Mouse (Mus musculus): ENCODE measurements around the gene Krtap11-1. TPM values are rescaled to one million over a fixed set of nuclear protein-coding genes. Genes with fewer than 3 reads are reported as not detected.

Krtap11-1 gene
- not detected in 2 replicates for polyA plus RNA-seq (2016; fragmentation: Nextera tagmentation; extraction: Ambion mirVana)

- Histone ChIP-seq H3K27me3 (no peaks in the 10 kb centered on the region), H3K4me3 (no peak within 1 kb of the TSS), H3K9me3 (no peaks in the 10 kb centered on the region), H3K4me1 (no peaks in the 10 kb centered on the region), H3K27ac (no peak within 1 kb of the TSS), H3K36me3 (no peaks in the 10 kb centered on the region), H3K4me2 (replicated peaks) (no peak within 1 kb of the TSS), H3K9ac (no peak within 1 kb of the TSS)
- ATAC-seq (ENCODE audit: insufficient number of reproducible peaks, insufficient read depth, low FRiP score, low TSS enrichment), result no peak
- WGBS, result 93% methylated on average over 5 of the region's 5 CpGs
These were observed at the start of gene Krtap11-1 for GRCm38 (mm10) chr16:89571083-89571482. Gene Krtap11-1 (minus strand): TSS chr16:89571183.

DNA sequence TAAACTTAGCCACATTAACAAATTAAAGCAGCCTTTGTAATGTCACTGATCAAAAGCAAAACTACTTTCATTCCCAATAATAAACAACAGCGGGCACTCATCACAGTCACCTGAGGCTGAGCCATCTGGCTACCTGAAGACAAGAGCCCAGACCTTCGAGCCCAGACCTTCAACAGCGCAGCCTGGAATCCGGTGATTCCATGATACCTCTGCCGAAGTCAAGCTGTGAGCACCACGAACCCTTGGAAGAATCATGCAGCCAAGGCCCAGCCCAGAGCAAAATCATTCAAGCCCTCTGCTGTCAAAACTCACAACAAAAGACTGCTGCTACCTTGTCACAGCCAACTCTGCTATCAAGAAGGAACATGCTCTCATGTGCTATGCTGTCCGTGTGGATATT is 47.2 kb upstream of the Krtap11-1 start:
- no peaks in the 10 kb centered on the region for H3K9me3 ChIP-seq
- no peaks in the 10 kb centered on the region for H3K4me1 ChIP-seq
- 91% methylated on average over 7 of the region's 7 CpGs for WGBS
- no peak for ATAC-seq (ENCODE audit: insufficient number of reproducible peaks, insufficient read depth, low FRiP score, low TSS enrichment)
- H3K27ac ChIP-seq, result no peak overlapping the region
- no peak overlapping the region for H3K9ac ChIP-seq
- H3K36me3 ChIP-seq, result no peaks in the 10 kb centered on the region
- H3K4me2 ChIP-seq (replicated peaks), result no peak overlapping the region
- H3K4me3 ChIP-seq, result no peak overlapping the region
- H3K27me3 ChIP-seq, result no peaks in the 10 kb centered on the region

- WGBS, result 77% methylated on average over 3 of the region's 3 CpGs
- no peaks in the 10 kb centered on the region for H3K9me3 ChIP-seq
- no peaks in the 10 kb centered on the region for H3K36me3 ChIP-seq
- no peak overlapping the region for H3K4me2 ChIP-seq (replicated peaks)
- no peak for ATAC-seq (ENCODE audit: insufficient number of reproducible peaks, insufficient read depth, low FRiP score, low TSS enrichment)
- no peaks in the 10 kb centered on the region for H3K27me3 ChIP-seq
- no peak overlapping the region for H3K4me3 ChIP-seq
- H3K4me1 ChIP-seq, result no peaks in the 10 kb centered on the region
- no peak overlapping the region for H3K27ac ChIP-seq
- H3K9ac ChIP-seq, result no peak overlapping the region
These were observed 46.3 kb upstream of the Krtap11-1 start for GRCm38 (mm10) chr16:89617251-89617650.

DNA sequence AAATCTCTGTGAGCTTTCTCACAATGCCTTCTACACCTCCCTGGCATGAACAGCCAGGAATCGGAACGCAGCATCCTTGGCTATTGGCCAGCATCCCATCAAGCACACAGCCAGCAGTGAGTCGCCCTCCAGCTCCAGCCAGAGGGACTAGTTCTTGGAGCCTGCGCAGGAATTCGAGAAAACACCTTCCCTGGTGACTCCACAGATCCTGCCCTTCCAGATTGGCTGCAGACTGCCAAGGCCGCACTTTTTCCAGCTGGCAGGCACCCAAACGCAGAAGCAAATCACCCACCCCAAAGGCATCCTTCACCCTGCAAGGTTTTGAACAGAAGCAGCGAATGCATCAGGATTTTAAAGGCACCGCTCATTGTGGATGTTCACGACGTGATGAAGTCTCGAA is 42.7 kb upstream of the Krtap11-1 start:
- H3K9me3 ChIP-seq, result no peaks in the 10 kb centered on the region
- no peak overlapping the region for H3K27ac ChIP-seq
- no peaks in the 10 kb centered on the region for H3K27me3 ChIP-seq
- no peaks in the 10 kb centered on the region for H3K4me1 ChIP-seq
- H3K4me2 ChIP-seq (replicated peaks), result no peak overlapping the region
- ATAC-seq (ENCODE audit: insufficient number of reproducible peaks, insufficient read depth, low FRiP score, low TSS enrichment), result no peak
- H3K4me3 ChIP-seq, result no peak overlapping the region
- no peaks in the 10 kb centered on the region for H3K36me3 ChIP-seq
- 85% methylated on average over 12 of the region's 12 CpGs for WGBS
- H3K9ac ChIP-seq, result no peak overlapping the region

GRCm38 (mm10) chr16:89608791-89609185 is 37.8 kb upstream of the Krtap11-1 start:
- ATAC-seq (ENCODE audit: insufficient number of reproducible peaks, insufficient read depth, low FRiP score, low TSS enrichment), result no peak
- WGBS, result 68% methylated on average over 4 of the region's 4 CpGs
- Histone ChIP-seq H3K9ac (no peak overlapping the region), H3K27ac (no peak overlapping the region), H3K36me3 (no peaks in the 10 kb centered on the region), H3K4me1 (no peaks in the 10 kb centered on the region), H3K4me3 (no peak overlapping the region), H3K27me3 (no peaks in the 10 kb centered on the region), H3K9me3 (no peaks in the 10 kb centered on the region), H3K4me2 (replicated peaks) (no peak overlapping the region)

GRCm38 (mm10) chr16:89608161-89608790 is 37.3 kb upstream of the Krtap11-1 start:
- H3K36me3 ChIP-seq, result no peaks in the 10 kb centered on the region
- WGBS, result 88% methylated on average over 12 of the region's 12 CpGs
- ATAC-seq (ENCODE audit: insufficient number of reproducible peaks, insufficient read depth, low FRiP score, low TSS enrichment), result no peak
- no peak overlapping the region for H3K9ac ChIP-seq
- H3K27me3 ChIP-seq, result no peaks in the 10 kb centered on the region
- no peak overlapping the region for H3K27ac ChIP-seq
- H3K9me3 ChIP-seq, result no peaks in the 10 kb centered on the region
- no peak overlapping the region for H3K4me3 ChIP-seq
- H3K4me1 ChIP-seq, result no peaks in the 10 kb centered on the region
- no peak overlapping the region for H3K4me2 ChIP-seq (replicated peaks)

DNA sequence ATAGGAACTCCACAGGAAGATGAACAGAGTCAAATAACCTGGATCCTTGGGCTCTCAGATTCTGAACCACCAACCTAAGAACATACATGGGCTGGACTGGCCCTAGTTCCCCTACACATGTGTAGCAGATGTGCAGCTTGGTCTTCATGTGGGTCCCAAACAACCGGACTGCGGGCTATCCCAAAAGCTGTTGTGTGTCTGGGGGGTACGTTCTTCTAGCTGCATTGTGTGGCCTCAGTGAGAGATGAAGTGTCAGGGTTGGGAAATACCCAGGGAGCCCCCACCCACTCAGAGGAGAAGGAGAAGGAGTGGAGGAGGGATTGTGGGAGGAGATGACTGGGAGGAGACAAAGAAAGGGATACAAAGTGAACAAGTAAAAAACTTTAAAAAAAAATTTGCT is 36.0 kb upstream of the Krtap11-1 start:
- no peak overlapping the region for H3K9ac ChIP-seq
- no peak overlapping the region for H3K4me2 ChIP-seq (replicated peaks)
- no peaks in the 10 kb centered on the region for H3K36me3 ChIP-seq
- ATAC-seq (ENCODE audit: insufficient number of reproducible peaks, insufficient read depth, low FRiP score, low TSS enrichment), result no peak
- no peaks in the 10 kb centered on the region for H3K4me1 ChIP-seq
- no peaks in the 10 kb centered on the region for H3K9me3 ChIP-seq
- 90% methylated on average over 3 of the region's 3 CpGs for WGBS
- no peak overlapping the region for H3K4me3 ChIP-seq
- no peaks in the 10 kb centered on the region for H3K27me3 ChIP-seq
- H3K27ac ChIP-seq, result no peak overlapping the region

DNA sequence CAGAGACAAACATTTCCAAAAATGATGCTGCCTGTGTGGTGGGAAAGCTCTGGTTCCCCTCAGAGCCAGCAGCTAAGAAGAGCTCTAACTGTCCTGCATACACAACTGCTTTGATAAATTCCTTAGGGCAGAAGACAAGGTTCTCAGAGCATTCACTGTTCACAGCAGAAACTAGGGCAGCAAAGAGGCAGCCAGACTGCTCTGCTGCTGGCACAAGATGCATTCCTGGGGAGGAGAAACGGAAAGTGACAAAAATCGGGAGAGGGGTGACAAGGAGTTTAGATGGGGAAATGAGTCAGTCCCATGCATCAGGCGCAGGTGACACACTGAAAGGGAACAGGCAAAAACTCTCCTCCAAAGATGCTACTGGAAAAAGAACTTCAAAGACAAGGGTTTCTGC is 16.2 kb upstream of the Krtap11-1 start:
- Histone ChIP-seq H3K4me3 (no peak overlapping the region), H3K9me3 (no peaks in the 10 kb centered on the region), H3K4me1 (no peaks in the 10 kb centered on the region), H3K27ac (no peak overlapping the region), H3K4me2 (replicated peaks) (no peak overlapping the region), H3K9ac (no peak overlapping the region), H3K36me3 (no peaks in the 10 kb centered on the region), H3K27me3 (no peaks in the 10 kb centered on the region)
- ATAC-seq (ENCODE audit: insufficient number of reproducible peaks, insufficient read depth, low FRiP score, low TSS enrichment), result no peak
- WGBS, result 71% methylated on average over 3 of the region's 3 CpGs

DNA sequence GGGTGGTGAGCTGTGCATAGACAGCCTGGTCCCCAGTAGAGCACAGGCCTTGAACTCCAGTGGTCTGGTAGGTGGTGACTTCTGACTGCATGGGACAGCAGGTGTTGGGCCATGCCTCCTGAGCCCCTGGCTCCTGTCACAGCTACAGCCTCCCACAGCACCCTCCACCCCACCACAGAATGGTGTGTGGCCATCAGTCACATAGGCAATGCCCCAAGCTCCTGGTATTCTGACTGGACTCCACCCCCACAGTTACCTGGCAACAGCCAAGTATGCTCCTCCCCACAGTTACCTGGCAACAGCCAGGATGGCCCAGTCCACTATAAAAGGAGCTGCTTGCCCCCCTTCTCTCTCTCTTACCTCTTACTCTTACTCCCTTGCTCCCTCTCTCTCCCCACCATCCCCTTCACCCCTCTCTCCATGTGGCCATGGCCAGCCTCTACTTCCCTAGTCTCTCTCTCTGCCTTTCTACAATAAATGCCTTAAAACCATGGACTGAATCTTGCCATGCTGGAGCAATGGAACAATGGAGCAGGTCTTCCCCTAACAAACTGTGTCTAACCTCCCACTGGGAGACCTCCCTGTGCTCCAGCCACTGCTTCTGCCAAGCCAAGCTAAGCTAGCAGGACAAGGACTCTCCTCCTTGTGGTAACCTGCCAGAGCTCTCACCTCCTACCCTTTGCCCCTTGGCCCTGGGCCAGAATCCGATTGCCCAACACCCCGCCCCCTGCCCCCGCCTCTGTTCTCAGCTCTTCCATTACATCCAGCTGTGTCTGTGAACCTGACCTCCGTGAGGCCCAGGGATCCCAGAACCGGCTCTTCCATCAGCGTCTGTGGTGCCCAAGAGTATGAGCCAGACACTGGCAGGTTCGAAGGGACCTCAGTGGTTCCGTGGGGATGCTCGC is 14.9 kb upstream of the Krtap11-1 start:
- Histone ChIP-seq H3K27ac (no peak overlapping the region), H3K27me3 (no peaks in the 10 kb centered on the region), H3K4me2 (replicated peaks) (no peak overlapping the region), H3K36me3 (no peaks in the 10 kb centered on the region), H3K4me1 (no peaks in the 10 kb centered on the region), H3K9me3 (no peaks in the 10 kb centered on the region), H3K4me3 (no peak overlapping the region), H3K9ac (no peak overlapping the region)
- WGBS, result 53% methylated on average over 9 of the region's 9 CpGs
- no peak for ATAC-seq (ENCODE audit: insufficient number of reproducible peaks, insufficient read depth, low FRiP score, low TSS enrichment)

- H3K36me3 ChIP-seq, result no peaks in the 10 kb centered on the region
- ATAC-seq (ENCODE audit: insufficient number of reproducible peaks, insufficient read depth, low FRiP score, low TSS enrichment), result no peak; the same call in 1 of the 2 replicates
- H3K9ac ChIP-seq, result no peak overlapping the region
- 85% methylated on average over 2 of the region's 2 CpGs for WGBS
- H3K27me3 ChIP-seq, result no peaks in the 10 kb centered on the region
- H3K4me1 ChIP-seq, result no peaks in the 10 kb centered on the region
- no peak overlapping the region for H3K4me2 ChIP-seq (replicated peaks)
- no peak overlapping the region for H3K4me3 ChIP-seq
- no peak overlapping the region for H3K27ac ChIP-seq
- no peaks in the 10 kb centered on the region for H3K9me3 ChIP-seq
These were observed 10.7 kb upstream of the Krtap11-1 start for GRCm38 (mm10) chr16:89581658-89582057.

DNA sequence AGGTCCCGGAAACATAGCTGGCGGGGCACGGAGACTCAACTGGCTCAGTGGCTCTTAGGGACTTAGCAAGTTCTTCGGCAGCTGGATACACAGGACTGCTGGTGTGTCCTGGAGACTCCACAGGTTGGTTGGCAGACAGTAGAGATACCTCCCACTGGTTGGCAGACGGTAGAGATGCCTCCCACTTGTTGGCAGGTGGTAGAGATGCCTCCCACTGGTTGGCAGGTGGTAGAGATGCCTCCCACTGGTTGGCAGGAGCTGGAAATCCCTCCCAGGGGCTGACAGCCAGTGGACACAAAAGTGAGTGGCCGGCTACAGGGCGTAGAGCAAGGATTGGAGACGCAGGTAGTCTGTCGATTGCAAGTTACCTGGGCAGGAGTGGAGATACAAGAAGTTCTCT is 467 bp downstream of the Krtap11-1 start:
- no peak for ATAC-seq (ENCODE audit: insufficient number of reproducible peaks, insufficient read depth, low FRiP score, low TSS enrichment)
- H3K9me3 ChIP-seq, result no peaks in the 10 kb centered on the region
- H3K4me2 ChIP-seq (replicated peaks), result no peak overlapping the region
- no peak overlapping the region for H3K27ac ChIP-seq
- no peaks in the 10 kb centered on the region for H3K36me3 ChIP-seq
- H3K9ac ChIP-seq, result no peak overlapping the region
- no peaks in the 10 kb centered on the region for H3K27me3 ChIP-seq
- H3K4me3 ChIP-seq, result no peak overlapping the region
- 90% methylated on average over 9 of the region's 9 CpGs for WGBS
- H3K4me1 ChIP-seq, result no peaks in the 10 kb centered on the region

- Histone ChIP-seq H3K27me3 (no peaks in the 10 kb centered on the region), H3K9me3 (no peaks in the 10 kb centered on the region), H3K36me3 (no peaks in the 10 kb centered on the region), H3K9ac (no peak overlapping the region), H3K4me3 (no peak overlapping the region), H3K27ac (no peak overlapping the region), H3K4me2 (replicated peaks) (no peak overlapping the region), H3K4me1 (no peaks in the 10 kb centered on the region)
- ATAC-seq (ENCODE audit: insufficient number of reproducible peaks, insufficient read depth, low FRiP score, low TSS enrichment), result no peak
- WGBS, result 86% methylated on average over 6 of the region's 6 CpGs
These were observed 1.8 kb downstream of the Krtap11-1 start for GRCm38 (mm10) chr16:89569136-89569535.
